Mouse (Mus musculus): Measurements from ENCODE around the gene Stag1.
A peak's percentile ranks its signal among the peaks of the same experiment; 100 is the strongest.
"Not testable (repeated sequence)": the region's sequence is repeated elsewhere in the genome, so short reads cannot be mapped to it uniquely, and the experiment has no call there.

Stag1 gene

GRCm38 (mm10) chr9:100685769-100686487 lies 88.3 kb downstream of the Stag1 start:
- DNase-seq (ENCODE audit: low spot score), result no peak

GRCm38 (mm10) chr9:100689765-100690316 lies 92.2 kb downstream of the Stag1 start:
- DNase-seq (ENCODE audit: low spot score), result no peak

GRCm38 (mm10) chr9:100692239-100692638 lies 94.6 kb downstream of the Stag1 start:
- no peak for DNase-seq (ENCODE audit: low spot score)

- no peak for DNase-seq (ENCODE audit: low spot score)
Observed at GRCm38 (mm10) chr9:100696537-100696936, 98.9 kb downstream of the Stag1 start.

- DNase-seq (ENCODE audit: low spot score), result no peak
Observed at GRCm38 (mm10) chr9:100707644-100708043, 110.0 kb downstream of the Stag1 start.

GRCm38 (mm10) chr9:100711665-100712064 lies 114.1 kb downstream of the Stag1 start:
- no peak for DNase-seq (ENCODE audit: low spot score)

- not testable (repeated sequence) for DNase-seq (ENCODE audit: low spot score)
Observed at GRCm38 (mm10) chr9:100724832-100725231, 127.2 kb downstream of the Stag1 start.

- no peak for DNase-seq (ENCODE audit: low spot score)
Observed at GRCm38 (mm10) chr9:100731839-100732238, 134.2 kb downstream of the Stag1 start.

GRCm38 (mm10) chr9:100733907-100734440 lies 136.4 kb downstream of the Stag1 start:
- DNase-seq (ENCODE audit: low spot score), result no peak

- DNase-seq (ENCODE audit: low spot score), result no peak
Observed at GRCm38 (mm10) chr9:100735993-100736645, 138.5 kb downstream of the Stag1 start.

GRCm38 (mm10) chr9:100736646-100737031 lies 139.0 kb downstream of the Stag1 start:
- no peak for DNase-seq (ENCODE audit: low spot score)

- DNase-seq (ENCODE audit: low spot score), result not testable (repeated sequence)
Observed at GRCm38 (mm10) chr9:100777238-100777637, 179.6 kb downstream of the Stag1 start.

GRCm38 (mm10) chr9:100865984-100866383 lies 268.4 kb downstream of the Stag1 start:
- DNase-seq (ENCODE audit: low spot score), result no peak

GRCm38 (mm10) chr9:100869635-100870034 lies 272.0 kb downstream of the Stag1 start:
- no peak for DNase-seq (ENCODE audit: low spot score)

- DNase-seq (ENCODE audit: low spot score), result no peak
Observed at GRCm38 (mm10) chr9:100896111-100896510, 298.5 kb downstream of the Stag1 start.

GRCm38 (mm10) chr9:100898042-100898441 lies 300.4 kb downstream of the Stag1 start:
- DNase-seq (ENCODE audit: low spot score), result no peak

GRCm38 (mm10) chr9:100910352-100910751 lies 312.8 kb downstream of the Stag1 start:
- no peak for DNase-seq (ENCODE audit: low spot score)

GRCm38 (mm10) chr9:100917111-100917510 lies 319.5 kb downstream of the Stag1 start:
- no peak for DNase-seq (ENCODE audit: low spot score)

- no peak for DNase-seq (ENCODE audit: low spot score)
Observed at GRCm38 (mm10) chr9:100926629-100927028, 329.0 kb downstream of the Stag1 start.

- no peak for DNase-seq (ENCODE audit: low spot score)
Observed at GRCm38 (mm10) chr9:100942042-100942441, 344.4 kb downstream of the Stag1 start.

- DNase-seq (ENCODE audit: low spot score), result no peak
Observed at GRCm38 (mm10) chr9:100944677-100945365, 347.2 kb downstream of the Stag1 start.

- DNase-seq (ENCODE audit: low spot score), result peak; percentile 51
Observed at GRCm38 (mm10) chr9:100951481-100951880, 353.9 kb downstream of the Stag1 start.
